Comparison of ENCODE assay signal across 15 mouse cellular contexts in the genomic region with DNA sequence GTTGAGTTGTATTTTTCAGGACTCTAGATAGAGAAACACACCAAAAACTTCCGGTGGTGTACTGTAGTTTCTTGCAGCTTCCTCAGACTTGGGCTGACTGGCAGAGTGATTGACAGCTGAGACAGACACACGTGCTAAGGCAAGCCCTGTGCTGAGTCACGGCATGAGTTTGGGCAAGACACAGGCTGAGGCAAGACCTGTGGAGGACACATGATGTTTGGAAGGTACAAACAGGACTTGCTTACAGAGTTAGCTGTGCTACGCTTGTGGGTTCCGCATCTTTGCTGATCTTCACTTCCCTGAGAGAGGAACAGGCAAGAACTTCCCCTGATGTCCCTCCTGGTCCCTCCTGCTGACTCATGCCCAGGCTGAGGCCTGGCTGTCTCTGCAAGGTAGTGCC. TPM values are rescaled to one million over a fixed set of nuclear protein-coding genes. Genes with fewer than 3 reads are reported as not detected.
DNase-seq lines count a peak whose midpoint lies in the region; ATAC-seq and TF ChIP-seq lines count a peak whose summit lies in the region.
"Had no signal": no experiment of that assay in that cellular context is flagged by ENCODE, and none has a peak within 500 bp of the region (broad histone marks: within the 10 kb centered on the region; RNA-seq: fewer than 3 reads in every experiment).

No protein-coding gene starts in this region.

- in situ Hi-C loops in CH12.LX (cut with MboI; ENCODE audit: low pct_ligation_motif_present, low pct_unique_long_range_greater_than_20kb, low sequenced_read_pairs): no loop called here

- H3K36me3 ChIP-seq in liver, adult 2 months (ENCODE audit: control insufficient read depth, insufficient read depth, low read length): peaks cover 2% of the 10 kb centered on the region; the same call in 1 of the 2 replicates
- H3K36me3 ChIP-seq in CH12.LX (replicated peaks in 1 of 2; ENCODE audit: control insufficient read depth in 1 of 2, insufficient read depth in 1 of 2, low read length in 1 of 2): no peaks in the 10 kb centered on the region
- H3K36me3 ChIP-seq in hindbrain, embryonic 11.5 days (ENCODE audit: control insufficient read depth, insufficient read depth, low read length): no peaks in the 10 kb centered on the region

- no peak overlapping the region for H3K27ac ChIP-seq in liver, adult 2 months (replicated peaks; ENCODE audit: insufficient read depth, low read depth, low read length)
- H3K27ac ChIP-seq in CH12.LX (ENCODE audit: insufficient read depth, low read depth): 0 out of 2 replicates have a peak overlapping the region, but pooled peaks have one; percentile 3
- no peak overlapping the region for H3K27ac ChIP-seq in hindbrain, embryonic 11.5 days (ENCODE audit: low read depth, low read length)

- peak; percentile 97 for ATAC-seq in monocyte, adult 5-6 weeks (replicated peaks; ENCODE audit: insufficient number of reproducible peaks, low FRiP score, low TSS enrichment, poor library complexity, severe bottlenecking)
- ATAC-seq in hindbrain, embryonic 11.5 days (ENCODE audit: low FRiP score): no peak
- ATAC-seq: activated CD4-positive, CD25-positive, alpha-beta regulatory T cell, adult 4 months; forebrain, embryonic 16.5 days had no signal

- TF ChIP-seq POLR2A in liver, adult 2 months (IDR thresholded peaks at IDR 0.05; ENCODE audit: extremely low read depth, insufficient read depth, low read length): no peak
- TF ChIP-seq POLR2A in CH12.LX (IDR thresholded peaks at IDR 0.05; ENCODE audit: low read depth, low read length): no peak

- H3K9ac ChIP-seq in liver, adult 2 months (ENCODE audit: low read depth, low read length): no peak overlapping the region
- no peak overlapping the region for H3K9ac ChIP-seq in CH12.LX (ENCODE audit: insufficient read depth, low read depth)
- no peak overlapping the region for H3K9ac ChIP-seq in hindbrain, embryonic 11.5 days (ENCODE audit: low read depth, low read length)

- TF ChIP-seq EP300 in CH12.LX (IDR thresholded peaks at IDR 0.05; ENCODE audit: low read length): 0 out of 2 replicates have a peak, but pooled peaks have one; percentile 43

- WGBS in liver, adult 2 months: 76% methylated on average over 5 of the region's 5 CpGs
- 84% methylated on average over 5 of the region's 5 CpGs for WGBS in hindbrain, embryonic 11.5 days

- H3K4me2 ChIP-seq in CH12.LX (ENCODE audit: insufficient read depth, low read depth, poor library complexity, severe bottlenecking): no peak overlapping the region
- H3K4me2 ChIP-seq in hindbrain, embryonic 11.5 days (replicated peaks; ENCODE audit: low read depth, low read length): no peak overlapping the region

- H3K4me3 ChIP-seq in liver, adult 2 months (ENCODE audit: insufficient read depth, low read depth, low read length): no peak overlapping the region
- H3K4me3 ChIP-seq in CH12.LX (replicated peaks in 1 of 3; ENCODE audit: low read depth in 2 of 3, low read length in 2 of 3, poor library complexity in 1 of 3): no peak overlapping the region
- H3K4me3 ChIP-seq in hindbrain, embryonic 11.5 days (ENCODE audit: low read depth, low read length): no peak overlapping the region
- H3K4me3 ChIP-seq: megakaryocyte, embryonic 14.5 days had no signal

- DNase-seq in liver, adult 2 months (ENCODE audit: extremely low read depth, low read depth, low spot score): peak; percentile 55
- no peak for DNase-seq in liver
- peak; percentile 42 for DNase-seq in CH12.LX (ENCODE audit: extremely low read depth)
- DNase-seq in adrenal gland, postnatal 36 days: peak; percentile 21 to 26
- DNase-seq in hindbrain, embryonic 11.5 days (ENCODE audit: low spot score): no peak
- no peak for DNase-seq in right cerebral cortex, postnatal 25 days
- no peak for DNase-seq in embryo, embryonic 9.5 days (ENCODE audit: extremely low spot score)
- DNase-seq: cerebellum, postnatal 14 days; kidney, adult 8-10 months; lung, adult 18-20 months; spleen, adult 18-20 months had no signal

- H3K27me3 ChIP-seq in liver, adult 2 months (ENCODE audit: control insufficient read depth, insufficient read depth, low read length): no peaks in the 10 kb centered on the region
- no peaks in the 10 kb centered on the region for H3K27me3 ChIP-seq in CH12.LX (replicated peaks)
- no peaks in the 10 kb centered on the region for H3K27me3 ChIP-seq in hindbrain, embryonic 11.5 days (ENCODE audit: control insufficient read depth, insufficient read depth, low read length)
- H3K27me3 ChIP-seq: megakaryocyte, embryonic 14.5 days had no signal

- peaks cover 25% of the 10 kb centered on the region; the same call in 1 of the 2 replicates for H3K79me2 ChIP-seq in liver, adult 2 months (ENCODE audit: control insufficient read depth, insufficient read depth, low read length)
- no peaks in the 10 kb centered on the region for H3K79me2 ChIP-seq in CH12.LX (replicated peaks; ENCODE audit: control insufficient read depth, extremely low read depth, insufficient read depth, poor library complexity, severe bottlenecking)

- peaks cover 5% of the 10 kb centered on the region for H3K9me3 ChIP-seq in CH12.LX (replicated peaks; ENCODE audit: low read length)
- H3K9me3 ChIP-seq in hindbrain, embryonic 11.5 days (ENCODE audit: control insufficient read depth, low read length): no peaks in the 10 kb centered on the region

- dilution Hi-C loops in CH12.LX (cut with MboI; ENCODE audit: extremely low pct_ligation_motif_present, extremely low pct_unique_long_range_greater_than_20kb, low sequenced_read_pairs): no loop called here

- no peak for TF ChIP-seq RAD21 in CH12.LX (IDR thresholded peaks at IDR 0.05; ENCODE audit: low read depth, low read length)

- H3K4me1 ChIP-seq in liver, adult 2 months (ENCODE audit: control insufficient read depth, insufficient read depth, low read length): no peaks in the 10 kb centered on the region
- peaks cover 7 to 33% of the 10 kb centered on the region in 2 experiments for H3K4me1 ChIP-seq in CH12.LX (ENCODE audit: control insufficient read depth in 1 of 2, insufficient read depth in 2 of 2)
- no peaks in the 10 kb centered on the region for H3K4me1 ChIP-seq in hindbrain, embryonic 11.5 days (replicated peaks; ENCODE audit: control insufficient read depth, insufficient read depth, low read length)

- TF ChIP-seq CTCF in liver, adult 2 months (IDR thresholded peaks at IDR 0.05; ENCODE audit: low read depth, low read length): no peak
- no peak for TF ChIP-seq CTCF in CH12.LX (conservative IDR thresholded peaks at IDR 0.05 in 1 of 2, IDR thresholded peaks at IDR 0.05 in 1 of 2; ENCODE audit: low read depth in 2 of 2, low read length in 2 of 2)

TF ChIP-seq in CH12.LX, 34 proteins besides CTCF, POLR2A, EP300 and RAD21 (continues in another document):
- no peak for TF ChIP-seq ELF1 (IDR thresholded peaks at IDR 0.05; ENCODE audit: low read depth, low read length)
- no peak for TF ChIP-seq NRF1 (IDR thresholded peaks at IDR 0.05; ENCODE audit: low read depth, low read length)
- TF ChIP-seq ZMIZ1 (IDR thresholded peaks at IDR 0.05; ENCODE audit: low read depth, low read length): no peak
- peak; percentile 62; the same call in 1 of the 2 replicates for TF ChIP-seq ETS1 (conservative IDR thresholded peaks at IDR 0.05; ENCODE audit: low read depth, low read length)
- TF ChIP-seq NELFE (IDR thresholded peaks at IDR 0.05; ENCODE audit: low read depth, low read length): 0 out of 2 replicates have a peak, but pooled peaks have one; percentile 28
- peak; percentile 85; the same call in 1 of the 2 replicates for TF ChIP-seq MXI1 (IDR thresholded peaks at IDR 0.05; ENCODE audit: low read depth, low read length)
- TF ChIP-seq MYC (IDR thresholded peaks at IDR 0.05; ENCODE audit: low read depth, low read length): peak; percentile 88
- peak; percentile 21; the same call in 1 of the 2 replicates for TF ChIP-seq JUND (conservative IDR thresholded peaks at IDR 0.05; ENCODE audit: low read depth, low read length)
- no peak for TF ChIP-seq KAT2A (IDR thresholded peaks at IDR 0.05; ENCODE audit: insufficient replicate concordance, low read length)
- TF ChIP-seq ZKSCAN1 (IDR thresholded peaks at IDR 0.05; ENCODE audit: borderline replicate concordance, low read depth, low read length): no peak
- TF ChIP-seq MAZ (IDR thresholded peaks at IDR 0.05; ENCODE audit: low read depth, low read length): no peak
- peak; percentile 50; the same call in 1 of the 2 replicates for TF ChIP-seq MAFK (IDR thresholded peaks at IDR 0.05; ENCODE audit: insufficient replicate concordance, low read length)
- no peak for TF ChIP-seq CHD1 (IDR thresholded peaks at IDR 0.05; ENCODE audit: low read depth, low read length)
- TF ChIP-seq POLR2AphosphoS2 (IDR thresholded peaks at IDR 0.05; ENCODE audit: low read depth, low read length): no peak
- no peak for TF ChIP-seq ZC3H11A (IDR thresholded peaks at IDR 0.05; ENCODE audit: low read depth, low read length)
- TF ChIP-seq SIN3A (IDR thresholded peaks at IDR 0.05; ENCODE audit: low read length): peak; percentile 57
- peak; percentile 85 for TF ChIP-seq BHLHE40 (IDR thresholded peaks at IDR 0.05; ENCODE audit: low read depth, low read length)
- TF ChIP-seq MAX (IDR thresholded peaks at IDR 0.05; ENCODE audit: low read length): peak; percentile 87
- TF ChIP-seq E2F4 (IDR thresholded peaks at IDR 0.05; ENCODE audit: insufficient replicate concordance, low read depth, low read length): no peak
- no peak for TF ChIP-seq RCOR1 (conservative IDR thresholded peaks at IDR 0.05; ENCODE audit: low read depth, low read length)
- TF ChIP-seq HCFC1 (IDR thresholded peaks at IDR 0.05; ENCODE audit: low read depth, low read length): peak; percentile 30; the same call in 1 of the 2 replicates

RNA-seq across cellular contexts. Expression of gene Crybg3, which starts 17.3 kb away (rescaled TPM):
- total RNA-seq in liver, adult 2 months (2014; rRNA removed): 4.1 and 5.5 TPM in 2 replicates
- 1.1 and 3.0 TPM in 2 replicates for polyA plus RNA-seq in liver, adult 2 months (2012; rRNA removed)
- 2.8 and 3.0 TPM in 2 replicates for total RNA-seq in CH12.LX (2012; rRNA removed)
- total RNA-seq in CH12.LX (2014; rRNA removed): 2.7 and 3.3 TPM in 2 replicates
- 4.5 and 5.0 TPM in 2 replicates for polyA plus RNA-seq in CH12.LX (2012; ENCODE audit: insufficient read length, low read depth)
- 10 to 100 TPM; 12.5 to 19.5 TPM for total RNA-seq in adrenal gland, postnatal 36 days (2021)
- total RNA-seq in monocyte, adult 5-6 weeks (2017): 43.5 to 49.4 TPM (median 45.0 TPM) in 3 replicates
- 8.3 and 10.4 TPM in 2 replicates for polyA plus RNA-seq in hindbrain, embryonic 11.5 days (2014; fragmentation: Nextera tagmentation; extraction: Ambion mirVana)

RNA-seq across cellular contexts. Expression of gene Arl6, which starts 55.7 kb away (rescaled TPM):
- 3.8 and 3.9 TPM in 2 replicates for total RNA-seq in liver, adult 2 months (2014; rRNA removed)
- polyA plus RNA-seq in liver, adult 2 months (2012; rRNA removed): 0.39 and 0.65 TPM in 2 replicates
- total RNA-seq in CH12.LX (2012; rRNA removed): 0.08 TPM in 1 of 2 replicates, not detected in the other
- total RNA-seq in CH12.LX (2014; rRNA removed): 0.77 and 0.80 TPM in 2 replicates
- 0.23 and 0.25 TPM in 2 replicates for polyA plus RNA-seq in CH12.LX (2012; ENCODE audit: insufficient read length, low read depth)
- total RNA-seq in adrenal gland, postnatal 36 days (2021): 1 to 10 TPM; 9.7 to 9.8 TPM
- total RNA-seq in monocyte, adult 5-6 weeks (2017): 0.38 to 1.2 TPM in 2 of 3 replicates, not detected in the other
- 60.6 and 61.7 TPM in 2 replicates for polyA plus RNA-seq in hindbrain, embryonic 11.5 days (2014; fragmentation: Nextera tagmentation; extraction: Ambion mirVana)

Comparison
In these comparisons a context has a peak if more than half of its experiments do, and no peak if none do; other contexts are left out.
1. DNase-seq: peak in liver, adult 2 months (single experiment), CH12.LX (single experiment) and adrenal gland, postnatal 36 days (2 of 2); none in liver (single experiment), hindbrain, embryonic 11.5 days (single experiment), right cerebral cortex, postnatal 25 days (single experiment) and embryo, embryonic 9.5 days (single experiment).